ENCODE assay signal across 8 mouse cellular contexts in the genomic region with DNA sequence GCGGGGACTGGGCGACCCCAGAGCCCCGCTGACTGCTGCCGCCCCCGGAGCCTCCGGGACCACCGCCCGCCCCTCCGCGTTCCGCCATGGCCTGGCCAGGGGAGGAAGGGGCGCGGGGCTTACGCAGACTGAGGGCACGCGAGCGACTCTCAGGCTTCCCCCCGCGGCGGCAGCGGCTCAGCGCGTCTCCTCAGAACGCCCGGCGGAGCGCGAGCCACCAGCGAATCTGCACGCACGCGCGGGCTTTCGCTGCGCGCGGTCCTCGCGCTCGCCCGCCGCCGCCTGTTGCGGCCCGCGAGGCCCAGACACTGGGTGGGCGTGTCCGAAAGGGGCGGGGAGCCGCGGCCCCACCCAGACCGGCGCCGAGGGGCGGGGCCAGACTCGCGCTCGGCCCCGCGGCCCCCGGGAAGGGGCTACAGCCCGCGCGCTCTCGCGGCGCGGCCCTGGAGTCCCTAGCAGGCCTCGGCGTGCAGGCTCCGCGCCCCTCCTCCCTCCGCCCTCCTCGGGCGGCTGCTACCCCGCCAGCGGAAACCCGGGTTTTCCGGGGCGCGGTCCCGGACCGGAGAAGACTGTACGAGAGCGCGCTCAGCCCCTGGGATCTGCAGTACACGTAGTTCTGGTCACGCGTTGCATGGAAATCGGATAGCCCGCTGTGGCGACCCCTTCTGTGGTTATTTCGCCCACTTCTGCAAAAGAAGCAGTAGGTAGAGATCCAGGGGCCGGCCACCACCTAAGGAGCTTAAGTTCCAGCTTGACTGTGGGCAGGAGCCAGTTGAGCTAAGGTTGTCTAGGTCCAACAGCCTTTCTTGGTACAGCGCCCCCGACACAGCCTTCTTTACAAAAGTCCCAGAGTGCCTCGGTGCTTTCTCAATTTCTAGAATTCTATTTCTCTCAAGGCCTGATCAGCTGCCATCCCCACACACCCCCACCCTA. TPM values are rescaled to one million over a fixed set of nuclear protein-coding genes. Genes with fewer than 3 reads are reported as not detected.
DNase-seq lines count a peak whose midpoint lies in the region; ATAC-seq and TF ChIP-seq lines count a peak whose summit lies in the region.

A gene (minus strand): TSS at position 319 of the 933 bp plus-strand sequence.

- DNase-seq in A20 (ENCODE audit: low read depth, low spot score) = peak; percentile 92
- DNase-seq in liver, adult 2 months (ENCODE audit: extremely low read depth, low read depth, low spot score) = peak; percentile 29
- DNase-seq in splenic B cell, adult 2 months (ENCODE audit: low read depth, low spot score) = peak; percentile 93

- peak within 1 kb of the TSS; percentile 92 for H3K4me2 ChIP-seq in heart, embryonic 11.5 days
- peak within 1 kb of the TSS; percentile 88 for H3K4me2 ChIP-seq in kidney, embryonic 16.5 days (replicated peaks; ENCODE audit: low read depth, low read length)
- peak within 1 kb of the TSS; percentile 77 for H3K4me2 ChIP-seq in myocyte (ENCODE audit: low read depth)

- WGBS in heart, embryonic 11.5 days (ENCODE audit: insufficient replicate concordance) = under 1% methylated on average over 82 of the region's 97 CpGs
- under 1% methylated on average over 78 of the region's 97 CpGs for WGBS in kidney, embryonic 16.5 days
- WGBS in liver, adult 2 months = under 1% methylated on average over 88 of the region's 97 CpGs

- no peak for TF ChIP-seq POLR2A in bone marrow macrophage, adult 2 months (IDR thresholded peaks at IDR 0.05; ENCODE audit: borderline replicate concordance, low read depth, low read length)
- 0 out of 2 replicates have a peak, but pooled peaks have one; percentile 26 for TF ChIP-seq POLR2A in liver, adult 2 months (IDR thresholded peaks at IDR 0.05; ENCODE audit: extremely low read depth, insufficient read depth, low read length)
- peak; percentile 90 for TF ChIP-seq POLR2A in myocyte (IDR thresholded peaks at IDR 0.05; ENCODE audit: insufficient read length, low read depth)

- peak; percentile 73 for ATAC-seq in erythroblast, adult 5-6 weeks (replicated peaks; ENCODE audit: low FRiP score, poor library complexity, severe bottlenecking)
- peak; percentile 87 for ATAC-seq in heart, embryonic 11.5 days (replicated peaks; ENCODE audit: insufficient number of reproducible peaks, low FRiP score, low TSS enrichment)
- peak; percentile 94 for ATAC-seq in kidney, embryonic 16.5 days (ENCODE audit: low FRiP score, low TSS enrichment)

- H3K27ac ChIP-seq in bone marrow macrophage, adult 2 months (ENCODE audit: insufficient read depth, low read depth, low read length) = peak within 1 kb of the TSS; percentile 82
- peak within 1 kb of the TSS; percentile 63 for H3K27ac ChIP-seq in heart, embryonic 11.5 days (ENCODE audit: low read depth, low read length)
- peak within 1 kb of the TSS; percentile 94 for H3K27ac ChIP-seq in kidney, embryonic 16.5 days (ENCODE audit: low read length)
- H3K27ac ChIP-seq in liver, adult 2 months (replicated peaks; ENCODE audit: insufficient read depth, low read depth, low read length) = peak within 1 kb of the TSS; percentile 56

- no peaks in the 10 kb centered on the region for H3K9me3 ChIP-seq in heart, embryonic 11.5 days (replicated peaks; ENCODE audit: control insufficient read depth, low read length)
- H3K9me3 ChIP-seq in kidney, embryonic 16.5 days (ENCODE audit: low read length) = no peaks in the 10 kb centered on the region

- H3K27me3 ChIP-seq in heart, embryonic 11.5 days (ENCODE audit: control insufficient read depth, insufficient read depth, low read length) = no peaks in the 10 kb centered on the region
- H3K27me3 ChIP-seq in kidney, embryonic 16.5 days (ENCODE audit: insufficient read depth, low read length) = no peaks in the 10 kb centered on the region
- no peaks in the 10 kb centered on the region for H3K27me3 ChIP-seq in liver, adult 2 months (ENCODE audit: control insufficient read depth, insufficient read depth, low read length)
- H3K27me3 ChIP-seq in myocyte (ENCODE audit: control insufficient read depth, insufficient read depth, insufficient read length) = no peaks in the 10 kb centered on the region
- H3K27me3 ChIP-seq in splenic B cell, adult 2 months (ENCODE audit: control insufficient read depth, insufficient read depth, low read length, poor library complexity, severe bottlenecking) = no peaks in the 10 kb centered on the region

- H3K36me3 ChIP-seq in heart, embryonic 11.5 days (ENCODE audit: control insufficient read depth, insufficient read depth, low read length) = peaks cover 27% of the 10 kb centered on the region
- H3K36me3 ChIP-seq in kidney, embryonic 16.5 days (ENCODE audit: insufficient read depth, low read length) = peaks cover 37% of the 10 kb centered on the region
- H3K36me3 ChIP-seq in liver, adult 2 months (ENCODE audit: control insufficient read depth, insufficient read depth, low read length) = peaks cover 18% of the 10 kb centered on the region
- peaks cover 24% of the 10 kb centered on the region for H3K36me3 ChIP-seq in myocyte (ENCODE audit: control insufficient read depth, insufficient read depth)
- H3K36me3 ChIP-seq in splenic B cell, adult 2 months (ENCODE audit: control insufficient read depth, insufficient read depth, low read length, poor library complexity, severe bottlenecking) = peaks cover 3% of the 10 kb centered on the region; the same call in 1 of the 2 replicates

- no peak for TF ChIP-seq CTCF in bone marrow macrophage, adult 2 months (IDR thresholded peaks at IDR 0.05; ENCODE audit: low read depth, low read length)
- TF ChIP-seq CTCF in liver, adult 2 months (IDR thresholded peaks at IDR 0.05; ENCODE audit: low read depth, low read length) = no peak

- H3ac ChIP-seq in myocyte (ENCODE audit: control insufficient read depth, insufficient read length) = peak within 1 kb of the TSS; percentile 82

- peaks cover 27% of the 10 kb centered on the region for H3K4me1 ChIP-seq in bone marrow macrophage, adult 2 months (ENCODE audit: control insufficient read depth, insufficient read depth, low read length)
- peaks cover 27% of the 10 kb centered on the region for H3K4me1 ChIP-seq in heart, embryonic 11.5 days (ENCODE audit: control insufficient read depth, insufficient read depth, low read length)
- H3K4me1 ChIP-seq in kidney, embryonic 16.5 days (ENCODE audit: insufficient read depth, low read length) = peaks cover 28% of the 10 kb centered on the region
- peaks cover 8% of the 10 kb centered on the region for H3K4me1 ChIP-seq in liver, adult 2 months (ENCODE audit: control insufficient read depth, insufficient read depth, low read length)

- H3K79me2 ChIP-seq in liver, adult 2 months (ENCODE audit: control insufficient read depth, insufficient read depth, low read length) = 0 out of 2 replicates have a peak, but pooled peaks cover 6% of the 10 kb centered on the region
- no peaks in the 10 kb centered on the region for H3K79me2 ChIP-seq in myocyte (ENCODE audit: control insufficient read depth, insufficient read depth)

- peak within 1 kb of the TSS; percentile 94 for H3K9ac ChIP-seq in heart, embryonic 11.5 days (ENCODE audit: low read depth, low read length)
- H3K9ac ChIP-seq in kidney, embryonic 16.5 days (replicated peaks; ENCODE audit: low read length) = peak within 1 kb of the TSS; percentile 82
- peak within 1 kb of the TSS; percentile 92 for H3K9ac ChIP-seq in liver, adult 2 months (ENCODE audit: low read depth, low read length)

- H3K4me3 ChIP-seq in bone marrow macrophage, adult 2 months (ENCODE audit: insufficient read depth, low read length) = peak within 1 kb of the TSS; percentile 90
- H3K4me3 ChIP-seq in heart, embryonic 11.5 days (ENCODE audit: low read depth, low read length) = peak within 1 kb of the TSS; percentile 87
- peak within 1 kb of the TSS; percentile 85 for H3K4me3 ChIP-seq in kidney, embryonic 16.5 days (ENCODE audit: low read length)
- peak within 1 kb of the TSS; percentile 87 for H3K4me3 ChIP-seq in liver, adult 2 months (ENCODE audit: insufficient read depth, low read depth, low read length)
- peak within 1 kb of the TSS; percentile 26 for H3K4me3 ChIP-seq in myocyte

TF ChIP-seq in myocyte, 11 proteins besides CTCF, POLR2A, EP300 and RAD21:
- peak; percentile 85 for TF ChIP-seq POLR2AphosphoS2 (IDR thresholded peaks at IDR 0.05; ENCODE audit: insufficient read length, low read depth)
- TF ChIP-seq MYOG (IDR thresholded peaks at IDR 0.05; ENCODE audit: control insufficient read depth in 1 of 3, insufficient read depth in 1 of 3, insufficient read length in 2 of 3, low read depth in 2 of 3) = no peak
- peak in 1 of 3 experiments; percentile 23 for TF ChIP-seq MYOD1 (IDR thresholded peaks at IDR 0.05; ENCODE audit: control insufficient read depth in 1 of 3, insufficient read length in 2 of 3, low read depth in 2 of 3)
- TF ChIP-seq SRF (IDR thresholded peaks at IDR 0.05; ENCODE audit: control insufficient read depth, insufficient read length, low read depth) = no peak
- TF ChIP-seq MAX (IDR thresholded peaks at IDR 0.05; ENCODE audit: low read depth) = no peak
TF ChIP-seq in myocyte: peak in this region for 2.

RNA-seq across cellular contexts. Expression of the gene that starts here (rescaled TPM):
- polyA plus RNA-seq in bone marrow macrophage, adult 2 months (2012; ENCODE audit: insufficient read depth, insufficient read length, missing spikeins) = 25.2 and 32.7 TPM in 2 replicates
- total RNA-seq in erythroblast, adult 5-6 weeks (2015; ENCODE audit: low replicate concordance) = 7.7 and 8.1 TPM in 2 replicates
- 5.3 and 7.0 TPM in 2 replicates for total RNA-seq in erythroblast, adult 5-6 weeks (2017; ENCODE audit: low replicate concordance)
- 21.4 and 22.8 TPM in 2 replicates for polyA plus RNA-seq in heart, embryonic 11.5 days (2014; fragmentation: Nextera tagmentation; extraction: Ambion mirVana)
- polyA plus RNA-seq in kidney, embryonic 16.5 days (2015; fragmentation: Nextera tagmentation; extraction: Ambion mirVana) = 23.8 and 27.7 TPM in 2 replicates
- 1.1 and 3.3 TPM in 2 replicates for total RNA-seq in liver, adult 2 months (2014; rRNA removed)
- polyA plus RNA-seq in liver, adult 2 months (2012; rRNA removed) = 2.4 and 3.0 TPM in 2 replicates
- polyA plus RNA-seq in myocyte (2012; fragmentation: generic; extraction: Trizol) = 6.5 TPM

Comparison
In these comparisons a context has a peak if more than half of its experiments do, and no peak if none do; other contexts are left out.
1. Peak in every context shown above with its lines: DNase-seq, ATAC-seq, H3K4me3 ChIP-seq and H3K27ac ChIP-seq.
2. DNase-seq: peak in every context shown above with its lines; median percentile 93 in splenic B cell, adult 2 months; 92 in A20; 29 in liver, adult 2 months.
3. H3K4me3 ChIP-seq: peak in every context shown above with its lines; median percentile 90 in bone marrow macrophage, adult 2 months; 87 in heart, embryonic 11.5 days; 87 in liver, adult 2 months; 85 in kidney, embryonic 16.5 days; 26 in myocyte.